Mouse (Mus musculus) limb, embryonic 11.5 days (tissue): ENCODE data around the gene Cd6. TPM values are rescaled to one million over a fixed set of nuclear protein-coding genes. Genes with fewer than 3 reads are reported as not detected.

ENCODE experiments used
- ATAC-seq: fragments of 200-750 bp; cut with Nextera tagmentation; 2 replicates; pipeline ENCODE4 v1.8.0; 2017; ENCODE audit warnings: low read depth; ENCODE audit not compliant: insufficient number of reproducible peaks, low FRiP score, low TSS enrichment
- DNase-seq: peaks from one replicate; pipeline ENCODE4 v3.0.0-alpha.2; 2015; ENCODE audit warnings: low spot score
- H3K27ac ChIP-seq: fragments of 300-500 bp; sonication (generic); replicated peaks from 2 replicates; pipeline ENCODE4 v1.5.1; 2014; ENCODE audit warnings: low read depth, mild to moderate bottlenecking, low read length
- H3K27me3 ChIP-seq: fragments of 300-500 bp; sonication (generic); 2 replicates; pipeline ENCODE4 v1.6.1; 2014; ENCODE audit warnings: mild to moderate bottlenecking, low read length, mixed read lengths; ENCODE audit not compliant: control insufficient read depth, insufficient read depth
- H3K36me3 ChIP-seq: fragments of 300-500 bp; sonication (generic); 2 replicates; pipeline ENCODE4 v1.6.1; 2014; ENCODE audit warnings: mild to moderate bottlenecking, low read length, moderate library complexity, mixed read lengths; ENCODE audit not compliant: control insufficient read depth, insufficient read depth
- H3K4me1 ChIP-seq: fragments of 300-500 bp; sonication (generic); 2 replicates; pipeline ENCODE4 v1.6.1; 2014; ENCODE audit warnings: low read length, mixed read lengths; ENCODE audit not compliant: control insufficient read depth, insufficient read depth
- H3K4me2 ChIP-seq: fragments of 300-500 bp; sonication (generic); 2 replicates; pipeline ENCODE4 v1.6.1; 2014; ENCODE audit warnings: low read depth, mild to moderate bottlenecking, moderate library complexity; ENCODE audit not compliant: severe bottlenecking
- H3K4me3 ChIP-seq: fragments of 300-500 bp; sonication (generic); 2 replicates; pipeline ENCODE4 v1.5.1; 2014; ENCODE audit warnings: low read depth, low read length
- H3K9ac ChIP-seq: fragments of 300-500 bp; sonication (generic); 2 replicates; pipeline ENCODE4 v1.6.1; 2014; ENCODE audit warnings: mild to moderate bottlenecking, low read length
- H3K9me3 ChIP-seq: fragments of 300-500 bp; sonication (generic); 2 replicates; pipeline ENCODE4 v1.6.1; 2016; ENCODE audit warnings: low read length; ENCODE audit not compliant: control insufficient read depth
- WGBS: fragments of 180-500 bp; shearing (Covaris S2); extraction: QIAGEN DNeasy Blood & Tissue Kit; methylation state at CpG from one replicate; pipeline ENCODE4 v1.1.7; 2014; 5-methylcytosine and 5-hydroxymethylcytosine counted together
- polyA plus RNA-seq: library from polyadenylated mRNA; unstranded; fragments of >200 nt; fragmentation: Nextera tagmentation; extraction: Ambion mirVana; gene quantifications from 2 replicates; pipeline ENCODE4 v1.2.1, GENCODE M21; 2014

Gene Cd6
- polyA plus RNA-seq, 1 experiment from 2014 or later = 0.13 TPM

DNA sequence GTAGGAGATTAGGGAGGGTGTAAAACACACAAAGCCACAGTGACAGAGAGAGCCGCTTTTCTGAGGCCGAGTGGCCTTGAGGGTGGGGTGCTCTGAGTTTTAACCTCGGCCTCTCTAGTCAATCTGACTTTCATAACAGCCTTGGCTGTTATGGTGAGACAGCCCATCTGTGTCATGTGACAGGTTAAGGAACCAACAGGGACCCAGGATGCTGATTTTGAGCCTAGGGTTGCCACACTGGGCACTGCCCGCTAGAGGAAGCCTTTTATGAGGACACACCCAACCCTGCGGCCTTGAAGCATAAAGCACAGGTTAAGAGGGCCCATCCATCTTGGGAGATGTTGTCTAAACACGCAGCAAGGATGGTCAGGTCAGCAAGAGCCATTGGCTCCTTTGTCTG is 82.1 kb downstream of the Cd6 start:
- H3K27me3 ChIP-seq = no peaks in the 10 kb centered on the region
- no peak overlapping the region for H3K27ac ChIP-seq
- no peak overlapping the region for H3K4me3 ChIP-seq
- no peak for DNase-seq
- no peaks in the 10 kb centered on the region for H3K4me1 ChIP-seq
- whole genome bisulfite sequencing = 79% methylated on average over 6 of the region's 6 CpGs
- no peak for ATAC-seq
- H3K4me2 ChIP-seq = no peak overlapping the region
- H3K36me3 ChIP-seq = no peaks in the 10 kb centered on the region
- no peak overlapping the region for H3K9ac ChIP-seq
- no peaks in the 10 kb centered on the region for H3K9me3 ChIP-seq

DNA sequence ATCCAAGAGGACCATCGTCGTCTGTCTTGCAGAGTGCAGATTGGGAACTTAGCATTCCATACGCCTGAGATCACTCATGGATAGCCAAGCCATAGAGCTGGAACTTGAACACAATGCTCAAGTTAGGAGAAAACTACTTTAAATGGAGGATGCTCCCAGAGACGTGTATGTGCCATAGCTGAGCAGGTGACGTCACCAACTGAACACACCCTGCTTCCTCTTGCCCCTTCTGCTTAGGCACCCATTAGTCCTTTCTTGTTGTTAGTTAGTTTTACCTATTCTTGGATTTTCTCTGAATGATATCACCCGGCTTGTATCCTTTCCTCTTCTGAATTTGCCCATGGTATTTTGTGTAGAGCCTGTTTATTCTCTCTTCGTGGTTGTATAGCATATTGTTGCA is 82.7 kb downstream of the Cd6 start:
- no peak overlapping the region for H3K27ac ChIP-seq
- no peak overlapping the region for H3K4me2 ChIP-seq
- ATAC-seq (no peak), DNase-seq (no peak)
- no peak overlapping the region for H3K9ac ChIP-seq
- no peaks in the 10 kb centered on the region for H3K4me1 ChIP-seq
- WGBS = 90% methylated on average over 7 of the region's 7 CpGs
- no peaks in the 10 kb centered on the region for H3K27me3 ChIP-seq
- H3K4me3 ChIP-seq = no peak overlapping the region
- H3K36me3 ChIP-seq = no peaks in the 10 kb centered on the region
- H3K9me3 ChIP-seq = no peaks in the 10 kb centered on the region

DNA sequence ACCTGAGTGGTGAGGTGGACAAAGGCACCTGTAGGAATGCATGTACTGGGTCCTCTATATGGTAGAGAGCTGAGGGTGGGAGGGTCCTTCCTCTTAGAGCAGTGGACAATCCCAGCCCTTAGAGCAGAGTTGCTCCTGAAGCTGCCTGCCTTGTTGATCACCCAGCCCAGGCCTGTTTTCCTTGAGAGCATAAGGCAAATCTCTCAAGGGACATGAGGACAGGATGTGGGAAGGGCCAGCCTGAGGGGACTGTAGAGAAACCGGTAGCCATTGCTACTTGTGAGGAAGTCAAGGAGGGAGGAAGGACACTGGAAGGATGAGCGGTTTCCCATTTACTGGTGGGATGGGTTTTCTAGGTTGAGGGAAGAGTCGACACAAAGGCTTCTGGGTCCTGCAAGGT is 87.3 kb downstream of the Cd6 start:
- Histone ChIP-seq H3K27me3 (no peaks in the 10 kb centered on the region), H3K9me3 (no peaks in the 10 kb centered on the region), H3K27ac (no peak overlapping the region), H3K9ac (no peak overlapping the region), H3K4me3 (no peak overlapping the region), H3K4me2 (no peak overlapping the region), H3K36me3 (no peaks in the 10 kb centered on the region), H3K4me1 (no peaks in the 10 kb centered on the region)
- 77% methylated on average over 3 of the region's 3 CpGs for WGBS
- DNase-seq = no peak
- no peak for ATAC-seq

DNA sequence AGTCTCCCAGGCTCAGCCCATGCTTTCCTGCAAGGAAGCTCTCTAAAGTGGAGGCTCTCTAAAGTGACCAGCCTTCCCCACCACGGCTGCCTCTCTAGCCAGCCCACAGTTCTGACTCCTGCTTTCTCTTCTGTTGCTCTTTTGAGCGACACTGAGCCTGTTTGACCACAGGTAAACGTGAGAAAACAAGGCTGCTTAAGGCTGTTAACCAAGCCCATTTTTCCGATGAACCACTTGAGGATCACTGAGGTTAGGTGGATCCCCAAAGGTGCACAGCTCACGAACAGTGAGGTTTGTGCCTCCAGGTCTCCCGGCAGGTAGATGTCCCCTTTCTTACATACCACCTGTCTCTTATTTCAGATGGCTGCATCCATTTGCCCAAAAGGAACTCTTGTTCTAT is 87.7 kb downstream of the Cd6 start:
- DNase-seq (no peak), ATAC-seq (no peak)
- 81% methylated on average over 6 of the region's 6 CpGs for WGBS
- Histone ChIP-seq H3K27me3 (no peaks in the 10 kb centered on the region), H3K4me3 (no peak overlapping the region), H3K9ac (no peak overlapping the region), H3K9me3 (no peaks in the 10 kb centered on the region), H3K27ac (no peak overlapping the region), H3K4me2 (no peak overlapping the region), H3K36me3 (no peaks in the 10 kb centered on the region), H3K4me1 (no peaks in the 10 kb centered on the region)

DNA sequence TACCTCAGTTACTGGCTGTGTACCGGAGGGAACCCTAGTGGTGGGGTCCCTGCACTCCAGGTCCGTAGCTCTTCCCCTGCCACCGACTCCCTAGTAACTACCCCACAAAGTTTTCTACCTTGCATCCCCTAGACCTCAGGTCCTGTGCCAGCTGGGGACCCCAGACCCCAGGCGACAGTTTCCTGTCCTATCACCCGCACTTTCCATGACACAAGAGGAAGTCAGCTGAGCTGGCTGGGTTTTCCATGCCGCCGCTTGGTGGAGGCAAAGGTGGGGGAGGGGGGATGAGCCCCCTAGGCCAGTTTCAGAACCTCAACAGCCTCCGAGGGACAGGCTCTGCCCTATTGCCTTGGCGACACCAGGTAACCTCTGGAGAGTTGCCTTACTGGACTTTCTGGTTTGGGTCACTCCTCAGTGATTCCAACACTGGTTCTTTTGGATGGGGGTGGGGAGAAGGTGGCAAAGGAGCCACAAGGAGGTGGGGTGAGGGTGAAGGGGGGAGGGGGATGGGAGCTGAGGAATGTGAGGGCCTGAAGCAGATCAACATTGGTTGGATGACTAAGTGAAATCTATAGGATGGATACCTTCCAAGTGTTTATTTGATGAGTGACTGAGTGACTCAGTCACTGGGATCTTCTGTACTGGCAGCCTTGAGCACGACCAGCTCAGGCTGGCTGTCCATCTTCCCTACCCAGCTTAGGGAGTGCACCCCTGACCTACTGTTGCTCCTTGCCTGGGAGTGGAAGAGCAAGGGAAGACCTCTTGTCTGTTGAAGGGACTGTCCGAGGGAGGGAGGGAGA is 89.0 kb downstream of the Cd6 start:
- 38% methylated on average over 11 of the region's 11 CpGs for WGBS
- H3K27me3 ChIP-seq = no peaks in the 10 kb centered on the region
- H3K9ac ChIP-seq = no peak overlapping the region
- H3K4me1 ChIP-seq = no peaks in the 10 kb centered on the region
- H3K4me2 ChIP-seq = no peak overlapping the region
- no peak for DNase-seq
- no peak overlapping the region for H3K27ac ChIP-seq
- no peak for ATAC-seq
- no peaks in the 10 kb centered on the region for H3K9me3 ChIP-seq
- no peak overlapping the region for H3K4me3 ChIP-seq
- no peaks in the 10 kb centered on the region for H3K36me3 ChIP-seq

DNA sequence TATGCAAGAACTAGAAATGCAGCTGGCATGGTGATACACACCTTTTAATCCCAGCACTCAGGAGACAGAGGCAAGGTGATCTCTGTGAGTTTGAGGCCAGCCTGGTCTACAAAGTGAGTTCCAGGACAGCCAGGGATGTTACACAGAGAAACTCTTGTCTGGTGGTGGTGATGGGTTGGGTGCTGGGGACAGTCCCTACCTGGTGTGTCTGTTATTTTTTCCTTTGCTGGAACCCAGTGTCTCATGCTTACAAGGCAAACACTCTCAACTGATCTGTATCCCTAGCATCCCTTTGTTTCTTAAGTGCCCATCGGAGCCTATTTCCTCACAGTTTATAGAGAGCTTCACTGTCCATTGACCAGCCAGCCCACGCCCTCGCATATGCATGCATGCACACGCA is 89.9 kb downstream of the Cd6 start:
- no peaks in the 10 kb centered on the region for H3K36me3 ChIP-seq
- DNase-seq (no peak), ATAC-seq (no peak)
- no peaks in the 10 kb centered on the region for H3K9me3 ChIP-seq
- no peak overlapping the region for H3K27ac ChIP-seq
- 96% methylated on average over 4 of the region's 4 CpGs for WGBS
- no peaks in the 10 kb centered on the region for H3K27me3 ChIP-seq
- no peaks in the 10 kb centered on the region for H3K4me1 ChIP-seq
- no peak overlapping the region for H3K4me3 ChIP-seq
- no peak overlapping the region for H3K4me2 ChIP-seq
- no peak overlapping the region for H3K9ac ChIP-seq

Other genes with a start within 250 kb of the Cd6 start
- 423 and 456 TPM in 2 replicates for gene Ddb1, start 224.7 kb downstream of the Cd6 start, polyA plus RNA-seq
- gene Tkfc, start 224.4 kb downstream of the Cd6 start, polyA plus RNA-seq = 23.3 and 24.5 TPM in 2 replicates
- 1.4 and 1.7 TPM in 2 replicates for gene Vwce, start 195.8 kb downstream of the Cd6 start, polyA plus RNA-seq
- not detected in 2 replicates for gene Pga5, start 152.0 kb downstream of the Cd6 start, polyA plus RNA-seq
- gene Vps37c, start 141.3 kb downstream of the Cd6 start, polyA plus RNA-seq = 29.7 and 33.4 TPM in 2 replicates
- not detected in 2 replicates for gene Cd5, start 91.1 kb downstream of the Cd6 start, polyA plus RNA-seq
- gene Slc15a3, start 9.7 kb upstream of the Cd6 start, polyA plus RNA-seq = 0.15 and 0.16 TPM in 2 replicates
- 87.0 and 89.0 TPM in 2 replicates for gene Tmem132a, start 39.9 kb upstream of the Cd6 start, polyA plus RNA-seq
- gene Tmem109, start 51.9 kb upstream of the Cd6 start, polyA plus RNA-seq = 69.6 and 71.1 TPM in 2 replicates
- gene Prpf19, start 65.2 kb upstream of the Cd6 start, polyA plus RNA-seq = 55.3 and 59.0 TPM in 2 replicates
- not detected in 2 replicates for gene Zp1, start 90.6 kb upstream of the Cd6 start, polyA plus RNA-seq
- gene Ptgdr2, start 107.1 kb upstream of the Cd6 start, polyA plus RNA-seq = not detected in 2 replicates
- 30.2 and 32.3 TPM in 2 replicates for gene Ccdc86, start 119.2 kb upstream of the Cd6 start, polyA plus RNA-seq
- gene Ms4a10, start 144.6 kb upstream of the Cd6 start, polyA plus RNA-seq = not detected in 2 replicates
- gene Ms4a15, start 163.2 kb upstream of the Cd6 start, polyA plus RNA-seq = 0.18 TPM in 1 of 2 replicates, not detected in the other
- not detected in 2 replicates for gene Ms4a18, start 188.0 kb upstream of the Cd6 start, polyA plus RNA-seq